Mouse (Mus musculus) brain, embryonic 18.5 days (tissue): ENCODE results near the gene Igdcc3.
A peak's percentile ranks its signal among the peaks of the same experiment; 100 is the strongest.
"Not testable (repeated sequence)": the region's sequence is repeated elsewhere in the genome, so short reads cannot be mapped to it uniquely, and the experiment has no call there.

Experiments used
- DNase-seq: peaks from one replicate; pipeline ENCODE4 v3.0.0-alpha.2; 2012; ENCODE audit warnings: low read depth, low spot score

Gene Igdcc3

DNA sequence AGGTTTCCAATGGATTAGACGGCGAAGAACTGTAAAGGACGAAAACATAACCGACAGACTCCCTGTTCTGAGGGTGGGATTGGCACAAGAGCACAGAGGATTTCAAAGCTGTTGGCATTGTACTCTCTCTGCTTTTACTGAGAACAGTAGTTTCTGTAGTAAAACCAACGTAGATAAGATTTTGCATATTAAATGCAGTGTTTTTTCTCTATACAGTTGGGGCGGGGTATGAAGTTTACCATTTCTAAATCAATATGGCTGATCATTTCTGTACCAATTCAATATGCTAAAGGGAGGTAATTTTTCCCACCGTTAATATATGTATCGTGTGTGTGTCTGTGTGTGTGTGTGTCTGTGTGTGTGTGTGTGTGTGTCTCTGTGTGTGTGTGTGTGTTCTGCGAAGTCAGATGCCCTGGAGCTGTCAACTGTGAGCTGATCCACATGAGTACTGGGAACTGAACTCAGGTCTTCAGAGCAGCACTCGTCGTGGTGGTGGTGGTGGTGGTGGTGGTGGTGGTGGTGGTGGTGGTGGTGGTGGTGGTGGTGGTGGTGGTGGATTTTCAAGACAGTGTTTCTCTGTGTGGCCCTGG lies 61.3 kb downstream of the Igdcc3 start:
- no peak for DNase-seq

DNA sequence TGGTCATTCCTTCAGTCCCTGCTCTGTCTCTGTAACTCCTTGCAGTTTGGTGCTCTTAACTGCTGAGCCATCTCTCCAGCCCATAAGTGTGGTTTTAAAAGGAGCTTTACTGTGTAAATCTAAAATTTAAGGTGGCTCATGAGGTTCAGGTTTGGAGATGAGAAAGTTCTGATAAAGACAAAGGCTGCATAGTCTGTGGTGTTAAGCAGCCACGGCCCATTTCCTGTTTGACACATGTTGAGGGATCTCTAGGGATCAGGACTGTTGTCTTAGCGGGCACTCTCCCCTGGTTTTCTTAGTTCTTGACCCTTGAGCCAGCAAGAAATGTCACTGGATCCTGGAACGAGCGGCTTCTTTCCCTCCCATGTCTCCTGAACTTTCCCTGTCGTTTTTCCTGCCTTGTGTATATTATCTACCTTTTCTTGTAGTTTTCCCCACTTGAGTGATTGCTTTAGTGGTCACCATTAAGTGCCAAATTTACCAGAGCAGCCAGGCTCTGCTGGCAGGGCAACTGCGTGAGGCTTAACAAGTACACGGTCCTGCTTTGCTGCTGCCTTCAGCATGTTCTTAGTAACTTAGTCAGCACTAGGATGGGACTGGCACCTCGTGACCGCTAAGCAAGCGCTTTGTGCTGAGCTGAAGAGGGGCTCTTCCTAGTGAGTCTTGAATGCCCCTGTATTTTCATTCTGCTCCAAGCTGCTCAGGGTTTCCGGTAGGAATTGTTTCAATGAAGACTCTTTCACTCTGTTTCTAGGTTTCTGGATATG lies 64.2 kb downstream of the Igdcc3 start:
- DNase-seq, result no peak

DNA sequence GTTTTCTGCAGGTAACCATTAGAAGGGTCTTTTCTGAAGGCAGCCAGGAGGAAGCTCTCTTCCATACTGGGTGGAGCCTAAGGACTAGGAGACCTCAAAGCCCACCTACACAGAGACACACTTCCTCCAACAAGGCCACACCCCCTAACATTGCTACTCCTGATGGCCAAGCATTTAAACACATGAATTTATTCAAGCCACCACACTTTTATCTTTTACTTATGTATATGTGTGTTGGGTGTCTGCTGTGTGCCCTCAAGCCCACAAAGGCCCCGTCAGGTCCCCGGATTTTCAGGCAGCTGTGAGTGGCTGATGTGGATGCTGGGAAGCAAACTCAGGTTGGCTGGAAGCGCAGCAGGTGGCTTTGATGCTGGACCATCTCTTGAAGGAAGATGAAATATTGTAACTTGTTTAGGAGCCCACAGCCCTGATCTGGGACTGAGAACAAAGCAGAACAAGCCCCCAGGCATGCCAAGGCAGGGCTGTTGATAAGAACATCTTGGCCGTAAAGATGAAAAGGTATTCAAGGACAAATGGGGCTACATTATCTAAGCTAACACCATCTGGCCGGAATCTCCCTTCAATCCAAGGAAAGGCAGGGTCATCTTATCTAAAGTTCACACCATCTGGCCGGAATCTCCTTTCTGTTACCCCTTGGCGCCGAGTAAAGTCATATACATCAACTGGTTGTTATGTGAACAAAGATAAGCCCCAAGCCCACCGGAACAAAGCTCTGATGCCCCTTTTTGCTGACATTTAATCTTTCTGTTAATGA lies 66.2 kb downstream of the Igdcc3 start:
- DNase-seq, result not testable (repeated sequence)

DNA sequence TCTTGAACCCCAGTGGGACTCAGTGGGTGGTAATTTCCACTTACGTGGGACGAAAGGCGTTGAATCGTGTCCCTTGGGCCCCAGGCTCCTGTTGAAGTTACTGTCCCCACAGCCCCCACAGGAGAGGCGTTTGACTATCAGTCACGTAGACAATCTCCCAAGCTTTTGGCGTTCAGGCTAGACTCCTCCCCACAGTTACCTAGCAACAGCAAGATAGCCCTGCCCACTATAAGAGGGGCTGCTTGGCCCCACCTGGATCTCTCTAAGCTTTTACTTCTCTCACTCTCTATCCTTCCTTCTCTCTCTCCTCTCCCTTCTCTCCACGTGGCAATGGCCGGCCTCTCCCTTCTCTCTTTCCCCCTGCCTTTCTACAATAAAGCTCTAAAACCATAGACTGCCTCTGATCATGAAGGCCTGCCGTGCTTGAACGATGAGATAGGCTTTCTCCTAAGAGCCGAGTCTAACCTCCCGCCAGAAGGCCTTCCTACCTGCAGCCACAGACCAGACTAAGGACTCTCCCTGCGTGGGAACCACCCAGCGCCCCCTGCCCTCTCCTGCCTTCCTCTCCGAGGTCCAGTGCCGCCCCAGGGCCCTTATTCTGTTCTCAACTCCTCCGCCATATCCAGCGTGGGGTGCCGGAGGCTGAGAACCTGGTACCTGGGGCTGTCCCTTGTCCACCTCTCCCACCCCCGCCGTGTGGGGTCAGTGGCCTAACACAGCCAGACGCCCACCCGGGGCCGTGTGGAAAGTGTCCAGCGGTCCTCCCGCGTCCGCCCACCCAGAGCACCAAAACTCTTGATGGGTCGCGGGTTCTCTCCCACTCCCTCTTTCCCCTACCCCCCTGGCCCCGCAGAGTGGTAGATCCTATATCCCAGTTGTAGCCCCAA lies 67.5 kb downstream of the Igdcc3 start:
- DNase-seq, result no peak

DNA sequence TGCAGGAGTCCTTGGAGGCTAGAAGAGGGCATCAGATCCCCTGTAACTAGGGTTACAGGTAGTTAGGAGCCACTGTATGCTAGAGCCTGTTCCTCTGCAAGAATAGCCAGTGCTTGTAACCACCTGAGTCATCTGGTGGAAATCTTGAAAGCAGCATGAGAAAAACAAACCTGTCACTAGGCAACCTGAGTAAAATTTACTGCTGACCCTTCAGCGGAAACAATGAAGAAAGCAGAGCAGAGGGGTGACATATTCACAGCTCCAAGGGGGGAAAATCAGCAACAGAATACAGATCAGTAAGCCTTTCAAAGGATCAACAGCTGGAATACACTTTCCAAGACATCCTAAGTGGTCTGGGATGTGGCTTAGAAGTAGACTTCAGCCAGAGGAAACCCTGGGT lies 70.6 kb downstream of the Igdcc3 start:
- DNase-seq, result no peak

DNA sequence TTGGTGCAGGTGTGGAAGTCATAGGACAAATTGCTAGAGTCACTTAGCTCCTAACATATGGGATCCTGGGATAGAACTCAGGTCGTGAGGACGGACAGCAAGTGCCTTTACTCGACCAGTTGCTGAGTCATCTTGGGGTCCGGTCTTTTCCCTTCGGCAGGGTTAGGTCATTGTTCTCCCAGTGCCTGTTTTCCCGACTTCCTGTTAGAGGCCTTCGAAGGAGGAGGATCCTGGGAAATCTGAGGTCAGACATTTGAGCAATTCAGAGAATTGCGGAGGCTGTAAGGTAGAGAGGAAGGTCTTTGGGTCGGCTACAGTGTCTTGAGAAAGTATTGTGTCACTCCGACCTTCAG lies 73.4 kb downstream of the Igdcc3 start:
- DNase-seq, result no peak

DNA sequence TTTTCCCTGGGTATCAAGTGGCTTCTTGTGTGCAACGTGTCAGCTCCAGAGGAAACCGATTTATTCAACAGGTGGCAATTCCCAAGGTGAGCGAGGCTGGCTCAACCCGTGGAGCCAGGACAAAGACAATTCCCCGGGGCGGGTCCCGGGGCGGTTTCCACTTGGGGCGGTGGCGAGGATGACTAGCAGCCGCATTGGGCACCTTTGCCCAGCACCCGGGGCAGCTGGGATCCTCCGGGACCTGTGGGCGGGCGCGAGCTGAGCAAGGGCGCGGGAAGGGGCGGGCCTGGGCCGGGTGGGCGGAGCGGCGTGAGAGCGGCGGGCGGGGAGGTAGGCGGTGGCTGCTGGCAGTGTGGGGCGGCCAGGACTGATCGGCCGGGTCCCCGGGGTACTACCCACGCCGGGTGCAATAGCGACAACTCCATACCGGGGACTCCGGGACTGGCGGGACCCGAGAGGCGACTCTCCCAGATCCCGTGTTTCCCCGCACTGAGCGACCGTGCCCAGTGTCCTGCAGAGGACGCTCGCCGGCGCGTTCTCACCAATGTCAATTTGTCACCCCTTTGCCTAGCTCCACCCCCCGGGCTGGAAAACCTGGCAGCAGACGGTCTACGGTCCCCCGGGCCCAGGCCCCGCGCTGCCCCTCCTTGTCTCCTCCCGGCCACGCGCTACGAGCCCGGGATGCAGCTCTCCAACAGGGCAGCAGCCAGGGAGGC lies 73.9 kb downstream of the Igdcc3 start:
- DNase-seq, result peak; percentile 52

DNA sequence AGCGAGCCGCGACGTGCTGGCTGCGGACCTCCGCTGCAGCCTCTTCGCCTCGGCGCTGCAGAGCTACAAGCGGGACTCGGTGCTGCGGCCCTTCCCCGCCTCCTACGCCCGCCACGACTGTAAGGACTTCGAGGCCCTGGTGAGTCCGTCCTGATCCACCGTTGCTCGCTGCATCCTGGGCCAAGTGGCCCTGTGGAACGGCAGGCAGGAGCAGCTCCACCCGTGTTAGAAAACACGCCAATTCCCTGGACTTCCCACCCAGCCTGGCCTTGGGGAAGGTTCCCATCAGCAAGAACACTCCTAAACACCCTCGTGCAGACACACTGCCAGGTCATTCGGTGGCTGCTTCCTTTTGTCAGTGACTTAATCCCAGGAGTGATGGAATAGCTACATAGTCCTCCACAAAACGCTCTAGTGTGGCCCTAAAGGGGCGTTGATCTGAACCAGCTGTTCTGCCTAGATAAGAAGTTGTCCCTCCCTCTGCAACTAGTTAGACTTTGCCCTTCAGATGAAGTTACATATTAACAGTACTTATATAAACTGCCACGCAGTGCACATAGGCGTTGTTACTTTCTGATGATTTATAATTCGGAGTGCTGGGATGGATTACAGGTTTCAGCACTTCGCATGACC lies 74.6 kb downstream of the Igdcc3 start:
- no peak for DNase-seq

DNA sequence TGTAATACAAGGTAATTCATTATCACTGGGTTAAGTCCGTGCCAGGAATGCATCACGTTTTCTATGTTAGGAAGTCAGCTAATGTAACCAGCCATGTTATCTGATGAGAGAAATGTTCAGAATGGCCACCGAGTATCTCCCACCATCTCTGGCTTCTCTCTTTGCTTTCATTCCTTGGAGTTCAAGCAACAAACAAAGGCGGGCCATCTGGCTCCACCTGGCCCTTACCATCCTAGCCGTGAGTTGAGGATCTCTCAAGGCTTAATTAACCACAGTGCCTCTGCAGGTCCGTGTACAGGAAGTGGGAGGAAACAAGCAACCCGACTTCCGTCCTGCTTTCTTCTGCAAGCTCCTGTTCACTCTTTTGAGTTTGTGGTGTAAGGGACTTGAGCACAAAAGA lies 76.0 kb downstream of the Igdcc3 start:
- no peak for DNase-seq

DNA sequence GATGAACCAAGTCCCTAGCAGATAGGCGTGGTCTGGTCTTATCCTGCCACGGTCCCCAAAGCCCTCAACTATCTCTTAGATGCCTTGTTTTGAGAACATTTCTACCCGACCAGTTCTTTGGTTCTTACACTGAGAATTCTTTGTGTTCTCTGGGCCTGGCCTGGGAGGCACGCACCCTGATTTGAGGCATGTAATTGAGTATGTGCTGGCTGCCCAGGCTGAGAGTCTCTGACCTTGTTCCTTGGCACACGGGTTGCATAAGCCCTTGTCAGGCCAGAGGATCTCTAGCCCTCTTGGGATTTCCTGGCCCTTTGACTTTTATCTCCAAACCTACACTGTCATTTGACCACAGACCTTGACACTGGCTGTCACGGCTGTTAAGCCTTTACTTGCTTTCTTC lies 76.7 kb downstream of the Igdcc3 start:
- no peak for DNase-seq

DNA sequence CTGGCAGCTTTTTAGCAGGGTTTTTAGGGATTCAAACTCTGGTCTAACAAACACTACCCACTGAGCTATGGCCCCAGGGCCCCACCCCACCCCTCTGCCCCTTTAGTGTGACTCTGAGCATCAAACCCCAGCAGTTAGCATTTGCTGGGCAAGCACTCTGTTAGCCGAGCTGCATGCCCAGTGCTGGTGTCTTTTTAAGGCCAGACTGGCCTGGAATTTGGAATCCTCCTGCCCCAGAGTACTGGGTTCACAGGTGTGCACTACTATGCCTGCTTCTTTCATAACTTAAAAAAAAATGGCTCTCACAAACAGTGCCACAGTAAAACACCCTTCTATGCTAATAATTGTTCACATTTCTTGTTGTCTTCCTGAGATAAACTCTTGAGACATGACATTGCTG lies 77.9 kb downstream of the Igdcc3 start:
- DNase-seq, result no peak

DNA sequence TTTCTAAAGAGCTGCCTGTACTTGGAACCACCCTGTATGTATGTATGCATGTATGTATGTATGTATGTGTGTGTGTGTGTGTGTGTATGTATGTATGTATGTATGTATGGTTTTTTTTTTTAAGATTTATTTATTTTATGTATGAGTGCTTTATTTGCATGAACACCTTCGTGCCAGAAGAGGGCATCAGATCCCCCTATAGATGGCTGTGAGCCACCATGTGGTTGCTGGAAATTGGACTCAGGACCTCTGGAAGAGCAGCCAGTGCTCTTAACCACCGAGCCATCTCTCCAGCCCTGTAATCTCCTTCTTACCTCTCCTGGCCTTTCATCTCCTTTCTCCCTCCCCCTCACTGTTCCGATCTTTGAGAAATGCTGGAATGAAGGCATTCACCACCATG lies 79.4 kb downstream of the Igdcc3 start:
- not testable (repeated sequence) for DNase-seq

DNA sequence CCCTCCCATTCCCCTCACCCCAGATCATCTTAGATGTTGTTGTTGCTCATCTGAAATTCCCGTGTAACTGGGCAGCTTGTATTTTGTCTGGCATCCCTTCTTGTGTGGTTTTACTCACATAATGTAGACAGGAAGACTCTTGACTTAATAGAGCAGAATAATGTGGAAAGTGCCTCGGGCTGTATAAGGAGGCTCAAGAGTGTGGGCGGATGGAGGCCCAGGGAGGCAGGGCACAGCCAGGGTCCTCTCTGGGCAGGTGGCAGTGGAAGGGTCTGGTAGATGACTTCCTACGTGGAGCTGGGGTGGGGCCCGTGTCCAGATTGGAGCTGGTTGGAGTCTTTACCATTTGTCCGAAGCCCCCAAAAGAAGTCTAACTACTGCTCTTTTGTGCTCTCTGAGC lies 82.9 kb downstream of the Igdcc3 start:
- no peak for DNase-seq

DNA sequence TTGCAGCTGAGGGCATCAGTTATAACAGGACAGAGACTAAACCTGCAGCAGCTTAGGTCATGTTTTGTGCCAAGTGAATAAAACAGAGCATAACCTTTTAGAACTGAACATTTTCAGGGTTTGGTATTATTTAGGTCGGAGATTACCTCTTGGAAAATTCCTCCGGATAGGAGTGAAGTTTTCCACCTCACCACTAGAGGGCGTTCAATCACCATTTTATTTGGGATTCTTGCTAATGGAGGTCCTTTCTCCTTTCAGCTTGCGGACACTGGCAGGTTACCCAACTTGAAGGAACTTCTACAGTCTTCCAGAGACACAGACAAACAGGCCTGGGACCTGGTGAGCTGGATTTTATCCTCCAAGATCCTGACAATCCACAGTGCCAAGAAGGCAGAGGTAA lies 84.8 kb downstream of the Igdcc3 start:
- no peak for DNase-seq

DNA sequence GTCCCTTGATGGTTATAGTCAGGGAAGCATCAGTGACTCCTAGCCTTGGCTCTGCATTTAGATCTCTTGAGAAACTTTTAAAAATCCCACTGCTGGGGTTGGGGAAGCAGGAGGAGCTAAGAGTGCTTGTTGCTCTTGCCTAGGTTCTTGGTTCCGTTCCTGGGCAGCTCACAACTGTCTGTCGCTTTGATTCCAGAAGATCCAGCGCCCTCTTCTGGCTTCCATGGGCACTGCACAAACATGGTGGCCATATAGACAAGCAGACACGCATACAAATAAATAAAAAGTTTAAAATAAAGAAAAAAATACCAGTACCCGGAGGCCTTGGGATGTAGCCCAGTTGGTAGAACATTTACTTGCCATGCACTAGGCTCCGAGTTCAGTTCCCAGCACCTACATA lies 89.3 kb downstream of the Igdcc3 start:
- DNase-seq, result no peak

DNA sequence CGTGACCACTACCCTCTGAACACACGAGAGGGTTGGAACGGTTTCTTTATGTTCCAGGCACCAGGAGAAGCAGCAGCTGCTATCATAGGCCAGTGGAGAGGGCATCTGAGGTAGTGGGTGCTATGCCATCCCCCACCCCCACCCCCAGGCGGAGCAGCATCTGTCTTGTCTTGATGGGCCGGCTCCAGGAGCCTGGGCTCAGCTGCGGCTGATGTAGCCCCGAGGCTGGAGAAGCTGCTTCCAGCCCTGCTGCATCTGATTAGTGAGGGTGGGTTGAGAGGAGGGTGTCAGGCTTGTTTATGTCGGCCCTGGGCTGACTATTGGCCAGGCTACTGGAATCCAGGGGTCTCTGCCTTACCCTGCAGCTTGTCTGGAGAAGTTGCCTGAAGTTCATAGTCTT lies 90.3 kb downstream of the Igdcc3 start:
- no peak for DNase-seq

DNA sequence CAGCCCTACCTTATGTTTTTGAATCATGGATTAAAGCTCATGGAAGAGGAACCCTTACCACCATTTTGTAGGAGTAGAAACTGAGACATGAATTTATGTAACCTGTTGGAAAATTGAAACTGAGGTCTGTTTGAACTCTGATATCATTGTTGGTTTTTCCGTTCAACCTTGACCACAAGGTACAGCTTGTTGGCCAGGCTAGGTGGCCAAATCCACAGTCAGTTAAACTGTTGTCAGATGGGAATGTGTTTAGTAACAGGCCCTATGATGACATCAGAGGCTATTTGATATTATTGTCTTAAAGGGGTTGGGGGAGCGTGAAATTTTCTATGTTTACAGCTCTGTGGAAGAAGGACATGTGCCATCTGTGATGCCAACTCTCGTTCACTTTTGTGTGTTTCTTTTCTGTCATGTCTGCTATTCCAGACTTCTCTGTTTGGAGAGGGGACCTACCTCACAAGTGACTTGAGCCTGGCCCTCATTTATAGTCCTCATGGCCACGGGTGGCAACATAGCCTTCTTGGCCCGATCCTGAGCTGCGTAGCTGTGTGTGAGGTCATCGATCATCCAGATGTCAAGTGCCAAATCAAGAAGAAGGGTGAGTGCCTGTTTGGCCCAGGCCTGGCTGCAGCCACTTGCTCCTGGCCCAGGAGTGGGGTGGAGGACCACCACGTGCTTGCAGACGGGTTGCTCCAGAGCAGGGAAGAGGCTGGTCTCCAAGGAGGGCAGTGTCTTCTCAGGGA lies 92.4 kb downstream of the Igdcc3 start:
- DNase-seq, result no peak

DNA sequence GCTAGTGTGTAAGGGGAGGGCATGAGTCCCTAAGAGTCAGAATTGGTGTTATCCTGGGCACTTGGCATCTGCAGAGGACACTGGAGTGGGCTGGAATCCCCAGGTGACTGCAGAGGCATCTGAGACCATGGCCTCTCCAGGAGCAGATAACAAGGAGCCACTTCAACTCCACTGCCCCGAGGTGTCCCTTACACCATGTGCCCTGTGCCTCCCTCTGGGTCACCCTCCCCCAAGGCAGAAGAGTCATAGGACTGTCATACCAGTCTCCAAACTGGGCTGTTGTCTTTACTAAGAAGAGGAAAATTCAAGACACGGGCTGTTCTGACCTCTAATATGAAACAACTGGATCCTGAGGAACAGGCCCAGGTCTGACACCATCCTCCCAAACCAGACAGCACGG lies 93.7 kb downstream of the Igdcc3 start:
- no peak for DNase-seq
